Mouse (Mus musculus): ENCODE data around the gene Gm20503. TPM values are rescaled to one million over a fixed set of nuclear protein-coding genes. Genes with fewer than 3 reads are reported as not detected.
A peak's percentile ranks its signal among the peaks of the same experiment; 100 is the strongest.

Gene Gm20503
- polyA plus RNA-seq, 1 experiment = not detected

DNA sequence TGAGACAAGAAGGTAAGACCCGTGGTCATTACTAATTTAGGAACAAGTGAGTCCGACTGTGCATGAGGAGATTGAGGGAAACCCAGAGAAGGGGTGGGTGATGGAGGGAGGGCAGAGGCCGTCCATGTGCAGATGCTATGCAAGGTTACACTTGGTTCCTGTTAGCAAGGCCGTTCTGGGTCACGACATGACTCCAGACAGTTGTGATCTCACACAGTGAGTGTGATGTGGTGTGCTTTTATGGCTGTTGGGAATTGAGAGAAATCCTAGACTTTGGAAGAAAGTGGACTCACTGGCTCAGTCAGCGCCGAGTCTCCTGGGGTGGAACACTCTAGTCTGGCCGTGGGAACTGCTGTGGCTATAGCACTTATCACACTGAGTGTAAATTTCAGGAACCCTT lies 3.2 kb downstream of the Gm20503 start:
- no peak overlapping the region for H3K27ac ChIP-seq (ENCODE audit: insufficient read depth, low read length)
- no peak overlapping the region for H3K4me3 ChIP-seq (ENCODE audit: insufficient read depth, low read length)
- H3K4me1 ChIP-seq (ENCODE audit: control insufficient read depth, insufficient read depth, low read length) = peaks cover 13% of the 10 kb centered on the region
- TF ChIP-seq POLR2A (IDR thresholded peaks at IDR 0.05; ENCODE audit: low read depth, low read length) (no peak), CTCF (IDR thresholded peaks at IDR 0.05; ENCODE audit: borderline replicate concordance, insufficient read depth, low read length) (no peak)

DNA sequence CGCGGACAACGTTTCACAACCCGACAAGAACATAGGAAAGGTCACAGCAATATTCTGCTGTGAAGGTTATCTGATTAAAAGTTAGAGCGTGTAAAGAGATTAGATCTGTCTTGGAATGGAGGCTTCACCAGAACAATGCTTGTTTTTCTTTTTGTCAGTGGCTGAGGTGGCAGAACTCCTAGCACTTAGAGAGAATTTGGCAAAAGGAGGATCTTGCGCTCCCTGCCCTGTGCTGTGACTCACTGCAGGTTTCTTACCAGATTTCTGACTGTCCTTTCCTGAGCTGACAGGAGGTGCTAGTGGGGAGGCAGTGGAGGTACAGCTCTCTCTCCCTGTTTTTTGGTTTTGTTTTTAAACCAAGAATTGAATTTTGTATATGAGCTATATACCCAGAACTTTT lies 4.0 kb downstream of the Gm20503 start:
- TF ChIP-seq POLR2A (IDR thresholded peaks at IDR 0.05; ENCODE audit: low read depth, low read length) (no peak), CTCF (IDR thresholded peaks at IDR 0.05; ENCODE audit: borderline replicate concordance, insufficient read depth, low read length) (no peak)
- peaks cover 13% of the 10 kb centered on the region for H3K4me1 ChIP-seq (ENCODE audit: control insufficient read depth, insufficient read depth, low read length)
- no peak overlapping the region for H3K27ac ChIP-seq (ENCODE audit: insufficient read depth, low read length)
- H3K4me3 ChIP-seq (ENCODE audit: insufficient read depth, low read length) = no peak overlapping the region

DNA sequence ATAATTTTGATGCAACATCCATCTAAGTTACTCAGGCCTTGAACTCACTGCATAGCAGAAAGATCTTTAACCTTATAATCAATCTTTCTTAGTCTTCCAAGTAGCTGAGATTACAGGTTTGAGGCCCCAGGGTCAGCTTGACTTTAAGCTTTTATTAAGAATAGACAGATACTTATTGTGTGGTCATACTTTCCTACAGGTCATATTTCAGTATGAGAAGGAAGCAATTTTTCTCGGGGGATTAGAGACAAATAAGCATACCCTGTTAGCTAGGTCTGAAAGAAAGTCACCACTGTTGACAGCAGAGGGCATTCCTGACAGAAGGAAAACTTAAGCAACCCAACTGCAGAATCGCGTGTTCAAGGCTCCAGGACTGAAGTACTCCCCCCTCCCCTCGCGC lies 5.0 kb downstream of the Gm20503 start:
- TF ChIP-seq POLR2A (IDR thresholded peaks at IDR 0.05; ENCODE audit: low read depth, low read length) (no peak), CTCF (IDR thresholded peaks at IDR 0.05; ENCODE audit: borderline replicate concordance, insufficient read depth, low read length) (no peak)

DNA sequence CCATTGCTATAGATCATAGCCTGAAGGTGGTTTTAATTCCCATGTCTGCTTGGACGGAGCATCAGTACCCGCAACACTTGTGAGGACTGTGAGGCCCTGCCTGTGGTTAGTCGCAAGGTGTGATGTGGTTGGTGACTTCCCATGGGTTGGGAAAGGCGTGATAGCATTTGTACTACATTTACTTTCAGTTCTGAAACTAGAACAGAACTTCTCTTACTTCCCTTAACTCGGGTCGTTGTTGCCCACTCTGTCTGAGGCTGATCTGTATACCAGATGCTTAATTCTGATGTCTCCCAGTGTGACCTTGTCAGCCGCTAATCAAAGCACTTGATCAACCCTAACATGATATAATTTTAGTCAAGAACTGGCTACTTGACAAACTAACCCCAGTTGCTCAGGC lies 6.2 kb downstream of the Gm20503 start:
- no peak overlapping the region for H3K27ac ChIP-seq (ENCODE audit: insufficient read depth, low read length)
- H3K4me1 ChIP-seq (ENCODE audit: control insufficient read depth, insufficient read depth, low read length) = peaks cover 13% of the 10 kb centered on the region
- H3K4me3 ChIP-seq (ENCODE audit: insufficient read depth, low read length) = no peak overlapping the region
- no peak for TF ChIP-seq POLR2A (IDR thresholded peaks at IDR 0.05; ENCODE audit: low read depth, low read length)
- no peak for TF ChIP-seq CTCF (IDR thresholded peaks at IDR 0.05; ENCODE audit: borderline replicate concordance, insufficient read depth, low read length)

More for the DNA sequence above, 5.0 kb downstream of the Gm20503 start:
- Histone ChIP-seq H3K4me3 (ENCODE audit: insufficient read depth, low read length) (no peak overlapping the region), H3K4me1 (ENCODE audit: control insufficient read depth, insufficient read depth, low read length) (peaks cover 13% of the 10 kb centered on the region), H3K27ac (ENCODE audit: insufficient read depth, low read length) (no peak overlapping the region)

DNA sequence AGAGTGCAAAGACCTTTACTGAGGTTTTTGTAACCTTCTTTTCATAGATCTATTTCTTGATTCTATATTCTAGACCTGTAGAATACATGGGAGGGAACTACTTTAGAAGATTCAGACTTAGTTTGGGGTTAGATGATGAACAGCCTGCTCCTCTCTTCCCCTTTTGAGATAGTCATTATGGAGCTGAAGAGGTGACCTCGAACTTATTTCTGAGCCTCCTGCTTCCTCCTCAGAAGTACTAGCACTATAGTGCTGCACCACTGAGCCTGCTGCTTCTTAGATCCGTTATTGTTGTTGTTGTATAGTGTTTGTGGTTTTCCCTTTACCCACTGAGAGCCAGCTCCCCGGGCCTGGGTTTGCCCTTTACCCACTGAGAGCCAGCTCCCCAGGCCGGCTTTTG lies 6.7 kb downstream of the Gm20503 start:
- no peak overlapping the region for H3K27ac ChIP-seq (ENCODE audit: insufficient read depth, low read length)
- H3K4me1 ChIP-seq (ENCODE audit: control insufficient read depth, insufficient read depth, low read length) = peaks cover 13% of the 10 kb centered on the region
- TF ChIP-seq POLR2A (IDR thresholded peaks at IDR 0.05; ENCODE audit: low read depth, low read length) = no peak
- no peak for TF ChIP-seq CTCF (IDR thresholded peaks at IDR 0.05; ENCODE audit: borderline replicate concordance, insufficient read depth, low read length)
- H3K4me3 ChIP-seq (ENCODE audit: insufficient read depth, low read length) = no peak overlapping the region

DNA sequence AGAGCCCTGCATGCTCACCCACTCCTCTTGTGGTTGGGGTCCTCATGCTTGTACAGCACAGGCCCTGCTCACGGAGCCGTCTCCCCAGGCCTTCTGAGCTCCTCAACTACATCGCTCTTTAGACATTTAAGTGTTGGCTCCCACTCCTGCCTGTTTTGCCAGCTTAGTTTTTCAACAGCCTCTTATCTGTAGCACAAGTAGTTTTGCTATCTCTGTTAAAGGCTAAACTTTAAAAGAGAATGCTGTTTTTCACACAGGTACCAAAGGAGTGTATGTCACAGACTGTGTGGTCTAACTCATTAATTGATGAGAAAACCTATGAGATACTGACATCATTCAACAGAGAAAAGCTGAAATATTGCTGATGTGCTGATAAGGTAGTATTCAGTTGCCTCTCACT lies 8.4 kb downstream of the Gm20503 start:
- no peak overlapping the region for H3K27ac ChIP-seq (ENCODE audit: insufficient read depth, low read length)
- peaks cover 10% of the 10 kb centered on the region for H3K4me1 ChIP-seq (ENCODE audit: control insufficient read depth, insufficient read depth, low read length)
- H3K4me3 ChIP-seq (ENCODE audit: insufficient read depth, low read length) = no peak overlapping the region
- TF ChIP-seq POLR2A (IDR thresholded peaks at IDR 0.05; ENCODE audit: low read depth, low read length) = no peak
- no peak for TF ChIP-seq CTCF (IDR thresholded peaks at IDR 0.05; ENCODE audit: borderline replicate concordance, insufficient read depth, low read length)

DNA sequence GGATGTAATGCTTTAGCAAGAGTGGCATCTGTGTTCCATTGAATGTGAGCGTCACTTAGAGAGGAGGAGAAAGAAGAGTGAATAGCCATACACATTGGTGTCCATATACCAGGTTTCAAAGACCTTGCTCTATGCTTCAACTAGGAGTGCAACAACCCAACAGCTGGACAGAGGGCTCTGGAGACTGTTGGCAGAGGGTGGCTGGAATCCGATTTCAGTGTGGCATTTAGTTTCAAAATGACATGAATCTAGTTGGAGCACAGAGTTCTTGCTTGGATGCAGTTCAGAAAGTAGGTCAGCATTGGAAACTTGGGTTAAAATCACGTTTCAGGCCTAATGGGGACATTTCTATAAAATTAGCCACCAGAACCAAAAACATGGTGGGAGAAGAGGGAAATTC lies 12.2 kb downstream of the Gm20503 start:
- Histone ChIP-seq H3K4me1 (ENCODE audit: control insufficient read depth, insufficient read depth, low read length) (no peaks in the 10 kb centered on the region), H3K4me3 (ENCODE audit: insufficient read depth, low read length) (no peak overlapping the region), H3K27ac (ENCODE audit: insufficient read depth, low read length) (no peak overlapping the region)
- no peak for TF ChIP-seq POLR2A (IDR thresholded peaks at IDR 0.05; ENCODE audit: low read depth, low read length)
- no peak for TF ChIP-seq CTCF (IDR thresholded peaks at IDR 0.05; ENCODE audit: borderline replicate concordance, insufficient read depth, low read length)

DNA sequence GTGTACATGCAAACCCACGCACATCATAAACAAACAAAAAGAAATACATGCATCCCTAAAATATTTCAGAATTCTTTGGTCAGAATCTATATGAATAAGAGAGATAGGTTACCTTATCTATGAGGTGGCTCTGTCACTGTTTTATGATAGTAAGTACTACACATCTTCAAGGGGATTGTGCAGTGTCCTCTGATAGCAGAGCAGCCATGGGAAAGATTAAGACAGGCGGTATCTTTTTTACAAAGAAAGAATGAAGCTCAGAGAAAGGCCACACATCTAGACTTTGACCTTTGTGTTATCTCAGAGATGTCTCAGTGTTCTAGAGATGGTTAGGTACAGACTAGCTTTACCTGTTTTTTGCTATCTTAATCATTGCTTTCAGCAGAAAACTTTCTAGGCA lies 13.9 kb downstream of the Gm20503 start:
- TF ChIP-seq POLR2A (IDR thresholded peaks at IDR 0.05; ENCODE audit: low read depth, low read length) (no peak), CTCF (IDR thresholded peaks at IDR 0.05; ENCODE audit: borderline replicate concordance, insufficient read depth, low read length) (no peak)
- H3K4me1 ChIP-seq (ENCODE audit: control insufficient read depth, insufficient read depth, low read length) = no peaks in the 10 kb centered on the region
- H3K4me3 ChIP-seq (ENCODE audit: insufficient read depth, low read length) = no peak overlapping the region
- H3K27ac ChIP-seq (ENCODE audit: insufficient read depth, low read length) = no peak overlapping the region

DNA sequence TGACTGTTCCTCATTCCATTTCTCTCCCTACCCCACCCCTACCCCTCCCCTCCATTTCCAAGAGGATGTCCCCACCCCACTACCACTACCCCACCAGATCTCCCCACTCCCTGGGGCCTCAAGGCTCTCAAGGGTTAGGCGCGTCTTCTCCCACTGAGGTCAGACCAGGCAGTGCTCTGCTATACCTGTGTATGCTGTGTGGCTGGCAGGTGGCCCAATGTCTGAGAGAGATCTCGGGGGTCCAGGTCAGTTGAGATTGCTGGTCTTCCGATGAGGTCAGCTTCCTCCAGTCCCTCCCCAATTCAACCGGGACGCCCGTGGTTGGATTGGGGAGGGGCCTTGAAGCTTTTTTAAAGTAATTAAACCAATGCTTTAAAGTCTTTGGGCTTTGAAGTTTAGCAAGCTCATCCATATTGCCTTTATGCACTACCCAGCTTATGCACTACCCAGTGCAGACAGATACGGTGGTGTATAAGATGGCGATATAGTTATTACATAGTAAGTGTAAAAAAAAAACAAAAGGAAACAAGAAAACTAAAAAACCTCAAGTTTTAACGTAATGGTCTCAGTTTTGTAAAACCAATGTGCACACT lies 31.4 kb downstream of the Gm20503 start:
- Histone ChIP-seq H3K27ac (ENCODE audit: insufficient read depth, low read length) (no peak overlapping the region), H3K4me1 (ENCODE audit: control insufficient read depth, insufficient read depth, low read length) (no peaks in the 10 kb centered on the region), H3K4me3 (ENCODE audit: insufficient read depth, low read length) (peak overlapping the region; percentile 60)
- TF ChIP-seq CTCF (IDR thresholded peaks at IDR 0.05; ENCODE audit: borderline replicate concordance, insufficient read depth, low read length) (no peak), POLR2A (IDR thresholded peaks at IDR 0.05; ENCODE audit: low read depth, low read length) (no peak)

DNA sequence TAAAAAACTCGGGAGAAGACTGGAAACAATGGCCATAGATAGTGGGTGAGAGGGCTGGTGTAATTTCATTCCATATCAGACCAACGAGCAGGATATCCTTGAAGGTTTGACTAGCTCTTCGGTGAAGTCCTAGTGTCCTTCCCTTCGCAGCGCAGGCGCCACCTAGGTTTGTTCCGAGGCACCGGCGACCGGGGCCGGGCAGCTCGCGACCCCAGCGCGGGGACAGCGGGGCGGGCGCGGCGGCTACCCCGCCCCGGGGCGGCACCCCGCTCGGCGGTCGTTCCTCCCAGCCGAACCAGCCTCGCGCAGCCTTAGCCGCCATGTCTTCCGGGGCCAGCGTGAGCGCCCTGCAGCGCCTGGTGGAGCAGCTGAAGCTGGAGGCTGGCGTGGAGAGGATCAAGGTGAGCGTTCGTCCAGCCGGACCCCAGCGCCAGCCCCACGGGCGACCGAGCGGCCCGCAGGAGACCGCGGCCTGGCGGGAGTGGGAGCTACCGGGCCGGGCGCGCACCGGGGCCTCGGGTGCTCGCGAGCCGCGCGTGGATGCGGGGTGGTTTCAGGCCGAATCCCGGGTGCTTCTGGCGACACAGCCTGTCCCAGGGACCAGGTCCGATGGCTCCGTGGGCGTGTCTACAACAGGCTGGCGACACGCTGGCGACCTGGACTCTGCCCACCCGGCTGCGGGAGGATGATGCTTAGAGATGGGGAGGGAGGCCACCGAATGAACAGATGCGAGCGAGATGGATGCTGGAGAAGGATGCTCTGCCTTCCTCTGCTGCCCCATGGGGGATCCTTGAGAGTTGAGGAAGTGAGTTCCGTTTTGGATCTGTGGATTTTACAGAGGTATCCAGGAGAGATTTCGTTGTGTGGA lies 32.1 kb downstream of the Gm20503 start, which contains the start of gene Gng10:
Gene Gng10 (plus strand): TSS at position 171 of the 868 bp plus-strand sequence.
- H3K4me1 ChIP-seq (ENCODE audit: control insufficient read depth, insufficient read depth, low read length) = no peaks in the 10 kb centered on the region
- H3K4me3 ChIP-seq (ENCODE audit: insufficient read depth, low read length) = peak within 1 kb of the TSS; percentile 60
- H3K27ac ChIP-seq (ENCODE audit: insufficient read depth, low read length) = peak within 1 kb of the TSS; percentile 28; the same call in 1 of the 2 replicates
- TF ChIP-seq CTCF (IDR thresholded peaks at IDR 0.05; ENCODE audit: borderline replicate concordance, insufficient read depth, low read length) (no peak), POLR2A (IDR thresholded peaks at IDR 0.05; ENCODE audit: low read depth, low read length) (peak; percentile 81)

Data from embryonic fibroblast, embryonic 13.5 days (primary cell).